Mouse (Mus musculus) testis, adult 2 months (tissue): Measurements from ENCODE around the gene Igsf21. TPM values are rescaled to one million over a fixed set of nuclear protein-coding genes. Genes with fewer than 3 reads are reported as not detected.

ENCODE experiments used
- H3K27ac ChIP-seq: fragments of 200-500 bp; 2 replicates; pipeline ENCODE4 v1.5.1; 2012; ENCODE audit warnings: low read depth, low read length; ENCODE audit not compliant: control insufficient read depth, insufficient read depth
- H3K27me3 ChIP-seq: fragments of 200-500 bp; 2 replicates; pipeline ENCODE4 v1.6.1; 2012; ENCODE audit warnings: mild to moderate bottlenecking, low read length, moderate library complexity; ENCODE audit not compliant: control insufficient read depth, insufficient read depth
- H3K36me3 ChIP-seq: fragments of 200-500 bp; 2 replicates; pipeline ENCODE4 v1.6.1; 2012; ENCODE audit warnings: mild to moderate bottlenecking, low read length; ENCODE audit not compliant: control insufficient read depth, insufficient read depth
- H3K4me1 ChIP-seq: fragments of 200-500 bp; 2 replicates; pipeline ENCODE4 v1.6.1; 2012; ENCODE audit warnings: low read length; ENCODE audit not compliant: control insufficient read depth, insufficient read depth
- H3K4me3 ChIP-seq: fragments of 200-500 bp; 2 replicates; pipeline ENCODE4 v1.5.1; 2012; ENCODE audit warnings: low read depth, mild to moderate bottlenecking, low read length, moderate library complexity, mixed read lengths; ENCODE audit not compliant: control insufficient read depth
- CTCF ChIP-seq: fragments of 200-500 bp; IDR thresholded peaks from 2 replicates; pipeline ENCODE4 v1.5.1; 2012; ENCODE audit warnings: low read depth, mild to moderate bottlenecking, inconsistent platforms, low read length, moderate library complexity; ENCODE audit not compliant: control insufficient read depth, insufficient read depth, insufficient replicate concordance
- POLR2A ChIP-seq: fragments of 200-500 bp; IDR thresholded peaks from 2 replicates; pipeline ENCODE4 v1.6.1; 2012; ENCODE audit warnings: low read depth, mild to moderate bottlenecking, inconsistent platforms, low read length, moderate library complexity; ENCODE audit not compliant: control insufficient read depth
- polyA plus RNA-seq: library from polyadenylated mRNA; depleted of rRNA; stranded (reverse); fragments of >200 nt; gene quantifications from 2 replicates; pipeline ENCODE4 v1.2.3, GENCODE M21; 2012

Gene Igsf21
- polyA plus RNA-seq, 1 experiment, result 0.41 TPM

DNA sequence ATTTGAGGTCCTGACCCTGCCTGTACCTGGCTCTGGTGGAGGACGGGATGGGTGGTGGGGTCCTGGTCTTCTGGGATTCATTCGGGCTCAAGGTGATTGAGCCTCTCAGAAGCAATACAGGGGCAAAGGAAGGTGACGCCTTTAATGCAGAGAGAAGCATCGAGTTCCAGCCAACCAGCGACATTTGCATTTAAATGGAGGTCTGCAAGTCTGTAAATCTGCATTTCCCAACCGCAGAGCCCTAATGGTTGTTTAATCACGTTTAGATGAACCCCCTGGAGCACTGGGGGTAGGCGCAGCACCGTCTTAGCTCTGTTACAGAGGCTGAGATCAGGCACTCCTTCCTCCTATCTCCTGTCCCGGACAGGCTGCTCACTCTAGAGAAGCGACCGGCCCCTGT is 244.5 kb downstream of the Igsf21 start:
- no peaks in the 10 kb centered on the region for H3K36me3 ChIP-seq
- H3K4me1 ChIP-seq, result peaks cover 2% of the 10 kb centered on the region; the same call in 1 of the 2 replicates
- no peak overlapping the region for H3K4me3 ChIP-seq
- no peak for TF ChIP-seq POLR2A
- TF ChIP-seq CTCF, result no peak
- H3K27me3 ChIP-seq, result 0 out of 2 replicates have a peak, but pooled peaks cover 2% of the 10 kb centered on the region
- H3K27ac ChIP-seq, result no peak overlapping the region

DNA sequence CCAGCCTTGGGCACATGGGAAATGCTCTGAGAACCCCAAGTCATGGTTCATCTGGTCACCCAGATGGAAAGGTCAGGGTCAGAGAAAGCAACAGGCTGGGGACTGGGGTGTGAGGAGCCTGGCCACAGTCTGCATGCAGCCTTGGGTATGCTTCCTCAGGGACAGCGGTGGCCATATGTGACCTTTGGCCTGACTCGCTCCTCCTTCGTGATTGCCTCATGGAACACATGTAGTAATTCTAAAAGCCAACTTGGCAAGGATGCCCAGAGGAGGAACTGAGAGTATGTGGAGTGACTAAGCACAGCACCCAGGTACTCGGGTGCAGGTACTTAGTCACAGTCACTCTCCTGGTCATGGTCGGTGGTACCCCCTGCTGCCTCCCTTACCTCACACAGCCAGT is 245.7 kb downstream of the Igsf21 start:
- no peak overlapping the region for H3K27ac ChIP-seq
- H3K4me1 ChIP-seq, result peaks cover 2% of the 10 kb centered on the region; the same call in 1 of the 2 replicates
- TF ChIP-seq POLR2A, result no peak
- no peak for TF ChIP-seq CTCF
- no peak overlapping the region for H3K4me3 ChIP-seq
- H3K27me3 ChIP-seq, result 0 out of 2 replicates have a peak, but pooled peaks cover 2% of the 10 kb centered on the region
- H3K36me3 ChIP-seq, result no peaks in the 10 kb centered on the region

DNA sequence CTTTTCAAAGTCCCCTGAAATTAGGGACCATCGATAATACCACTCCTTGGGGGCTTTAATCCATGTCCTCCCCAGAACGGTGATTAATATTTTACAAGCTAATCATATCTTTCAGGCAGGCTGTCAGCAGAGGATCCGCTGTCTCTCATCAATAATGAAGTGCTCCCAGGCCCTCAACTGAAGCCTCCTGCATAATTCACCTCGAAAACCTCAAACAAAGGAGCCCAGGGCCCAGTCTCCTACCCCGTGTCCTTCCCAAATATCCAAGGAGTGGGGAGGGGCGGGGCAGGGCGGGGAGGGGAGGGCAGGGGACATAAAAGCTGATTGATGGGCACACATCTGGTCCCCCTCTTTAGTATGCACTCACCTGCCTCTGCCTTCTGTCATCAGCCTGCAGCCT is 247.6 kb downstream of the Igsf21 start:
- H3K27me3 ChIP-seq, result no peaks in the 10 kb centered on the region
- no peak for TF ChIP-seq POLR2A
- no peak overlapping the region for H3K4me3 ChIP-seq
- H3K27ac ChIP-seq, result no peak overlapping the region
- no peaks in the 10 kb centered on the region for H3K36me3 ChIP-seq
- no peaks in the 10 kb centered on the region for H3K4me1 ChIP-seq

DNA sequence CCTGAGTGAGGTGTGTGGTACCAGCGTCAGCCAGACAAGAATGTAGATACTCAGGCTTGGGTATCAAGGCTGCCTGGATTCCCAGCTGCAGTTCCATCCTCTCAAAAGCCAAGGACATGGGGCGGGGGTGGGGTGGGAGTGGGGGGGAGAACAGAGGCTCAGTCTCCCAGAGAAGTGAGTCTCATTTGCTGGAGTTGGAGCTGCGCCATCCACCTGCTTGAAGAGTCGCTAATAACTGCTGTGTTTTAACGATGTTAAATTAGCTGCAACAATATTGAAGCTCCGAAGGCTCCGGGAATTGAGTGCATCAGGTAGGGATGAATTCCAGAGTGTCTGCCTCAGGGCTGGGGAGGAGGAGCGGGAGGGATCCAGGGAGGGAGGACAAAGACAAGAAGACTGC is 250.9 kb downstream of the Igsf21 start:
- H3K4me3 ChIP-seq, result no peak overlapping the region
- no peaks in the 10 kb centered on the region for H3K36me3 ChIP-seq
- no peak overlapping the region for H3K27ac ChIP-seq
- TF ChIP-seq POLR2A, result no peak
- TF ChIP-seq CTCF, result no peak
- no peaks in the 10 kb centered on the region for H3K27me3 ChIP-seq
- H3K4me1 ChIP-seq, result peaks cover 4% of the 10 kb centered on the region

DNA sequence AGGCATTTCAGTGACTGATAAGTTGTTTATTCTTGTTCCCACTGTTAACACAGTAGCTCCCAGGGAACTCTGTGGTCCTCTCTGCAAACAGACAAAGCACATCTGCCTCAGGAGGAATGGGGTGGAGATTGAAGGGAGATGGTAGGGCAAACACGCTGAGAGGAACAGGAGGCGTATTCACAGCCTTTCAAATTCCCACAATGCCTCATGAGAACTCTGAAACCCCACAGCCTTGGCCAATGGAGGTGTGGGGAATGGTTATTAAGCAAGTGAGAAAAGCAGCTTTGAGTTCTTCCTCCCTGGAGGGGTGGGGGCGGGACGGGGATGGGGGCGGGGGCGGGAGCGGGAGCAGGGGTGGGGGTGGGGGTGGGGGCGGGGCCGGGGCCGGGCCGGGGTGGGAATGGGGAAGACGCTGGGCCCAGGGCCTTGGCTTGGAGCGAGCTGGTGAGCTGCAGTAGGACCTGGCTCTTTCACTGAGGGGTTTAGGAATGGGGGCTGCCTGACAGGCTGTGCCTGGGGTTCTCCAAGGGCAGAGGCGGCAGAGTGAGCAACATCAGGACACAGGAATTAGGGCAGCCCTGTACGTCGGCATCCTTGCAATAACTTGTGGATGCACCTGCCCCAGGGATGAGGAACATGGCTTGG is 253.4 kb downstream of the Igsf21 start:
- no peak overlapping the region for H3K27ac ChIP-seq

DNA sequence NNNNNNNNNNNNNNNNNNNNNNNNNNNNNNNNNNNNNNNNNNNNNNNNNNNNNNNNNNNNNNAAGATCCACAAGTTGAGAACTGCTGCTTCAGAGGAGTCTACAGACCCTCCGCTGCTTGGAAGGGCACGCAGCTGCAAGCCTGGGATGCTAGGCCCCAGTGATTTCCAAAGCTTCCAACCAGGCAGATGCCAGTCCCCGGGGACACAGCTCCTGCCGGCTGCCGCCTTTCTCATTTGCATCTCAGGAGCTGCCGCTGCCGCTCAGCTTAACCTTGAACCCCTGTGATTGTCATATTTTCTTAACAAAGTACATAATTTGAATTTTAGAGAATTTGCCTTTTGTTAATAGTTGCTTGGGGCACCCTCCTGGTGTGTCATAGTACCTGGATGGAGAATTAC is 259.7 kb downstream of the Igsf21 start:
- Histone ChIP-seq H3K36me3 (no peaks in the 10 kb centered on the region), H3K27me3 (no peaks in the 10 kb centered on the region), H3K4me1 (peaks cover 3% of the 10 kb centered on the region; the same call in 1 of the 2 replicates), H3K27ac (no peak overlapping the region), H3K4me3 (no peak overlapping the region)
- TF ChIP-seq CTCF, result no peak
- TF ChIP-seq POLR2A, result no peak

More for the DNA sequence above, 253.4 kb downstream of the Igsf21 start:
- TF ChIP-seq CTCF (no peak), POLR2A (no peak)
- peaks cover 4% of the 10 kb centered on the region for H3K4me1 ChIP-seq
- no peak overlapping the region for H3K4me3 ChIP-seq
- no peaks in the 10 kb centered on the region for H3K27me3 ChIP-seq
- no peaks in the 10 kb centered on the region for H3K36me3 ChIP-seq

DNA sequence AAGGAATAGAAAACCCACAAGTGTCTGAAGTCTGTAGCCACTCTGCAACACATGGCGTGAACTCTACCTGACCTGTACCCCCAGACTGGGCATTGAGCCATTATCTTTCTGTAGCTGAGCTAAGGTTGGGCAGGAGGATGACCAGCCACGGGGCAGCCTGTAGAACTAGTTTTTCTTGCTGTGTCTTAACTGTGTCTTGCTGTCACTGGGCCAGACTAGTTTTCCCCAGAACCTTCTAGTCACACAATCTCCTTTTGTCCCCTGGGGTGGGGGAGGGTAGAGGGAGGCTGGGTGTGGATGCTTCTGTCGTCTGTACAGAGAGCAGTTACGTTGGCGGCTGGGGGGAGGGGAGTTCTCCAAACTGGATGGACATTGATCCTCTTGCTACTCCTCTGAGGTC is 267.9 kb downstream of the Igsf21 start:
- Histone ChIP-seq H3K4me1 (no peaks in the 10 kb centered on the region), H3K4me3 (no peak overlapping the region), H3K27ac (no peak overlapping the region), H3K27me3 (no peaks in the 10 kb centered on the region), H3K36me3 (no peaks in the 10 kb centered on the region)
- TF ChIP-seq POLR2A (no peak), CTCF (no peak)

DNA sequence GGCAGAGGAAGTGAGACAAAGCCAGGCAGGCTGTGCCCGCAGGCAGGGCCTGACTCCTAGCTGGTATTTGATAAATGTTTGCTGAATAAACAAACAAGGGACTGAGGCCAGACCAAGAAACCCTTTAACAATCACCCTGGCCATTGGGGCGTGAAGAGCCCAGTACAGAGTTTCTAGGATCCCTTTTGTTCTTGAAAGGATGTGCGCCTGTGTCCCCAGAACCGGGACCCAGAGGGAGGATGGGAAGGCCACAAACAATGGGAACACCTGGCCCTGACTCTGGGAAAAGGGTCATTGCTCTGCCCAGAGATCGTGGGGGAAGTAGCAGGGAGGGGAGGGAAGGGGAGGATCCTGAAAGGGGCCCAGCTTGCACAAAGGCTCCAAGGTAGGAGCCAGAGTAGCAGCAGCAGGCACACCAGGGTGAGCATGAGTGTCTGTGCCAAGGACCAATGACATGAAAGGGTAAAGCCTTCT is 269.2 kb downstream of the Igsf21 start:
- no peaks in the 10 kb centered on the region for H3K36me3 ChIP-seq
- no peaks in the 10 kb centered on the region for H3K4me1 ChIP-seq
- H3K4me3 ChIP-seq, result no peak overlapping the region
- TF ChIP-seq CTCF (no peak), POLR2A (no peak)
- H3K27ac ChIP-seq, result no peak overlapping the region
- H3K27me3 ChIP-seq, result no peaks in the 10 kb centered on the region
